Mouse (Mus musculus) lung, adult 2 months (tissue): ENCODE measurements around the gene Sox5.

ENCODE experiments used
- CTCF ChIP-seq: fragments of 200-500 bp; IDR thresholded peaks from 2 replicates; pipeline ENCODE4 v1.5.1; 2011; ENCODE audit warnings: mild to moderate bottlenecking, low read length, control low read depth; ENCODE audit not compliant: insufficient read depth
- POLR2A ChIP-seq: fragments of 200-500 bp; IDR thresholded peaks from 2 replicates; pipeline ENCODE4 v1.6.1; 2011; ENCODE audit warnings: low read depth, mild to moderate bottlenecking, control low read depth, low read length, borderline replicate concordance; ENCODE audit errors: extremely low read depth

- no peak for TF ChIP-seq POLR2A
- no peak for TF ChIP-seq CTCF
These were observed 741.4 kb downstream of the Sox5 start for GRCm38 (mm10) chr6:144040349-144040748.
